Mouse (Mus musculus) lung, postnatal 0 days (tissue): ENCODE results near the gene Hoxb4. TPM values are rescaled to one million over a fixed set of nuclear protein-coding genes. Genes with fewer than 3 reads are reported as not detected.

Source experiments
- ATAC-seq: fragments of 200-750 bp; cut with Nextera tagmentation; 2 replicates; pipeline ENCODE4 v1.8.0; 2017; ENCODE audit warnings: moderate library complexity
- DNase-seq: peaks from one replicate; pipeline ENCODE4 v3.0.0-alpha.2; 2016; ENCODE audit warnings: low spot score
- H3K27ac ChIP-seq: fragments of 300-500 bp; sonication (generic); 2 replicates; pipeline ENCODE4 v1.5.1; 2014; ENCODE audit warnings: antibody characterized with exemption, mild to moderate bottlenecking, low read length, mixed read lengths
- H3K27me3 ChIP-seq: fragments of 300-500 bp; sonication (generic); replicated peaks from 2 replicates; pipeline ENCODE4 v1.6.1; 2014; ENCODE audit warnings: low read length, mixed read lengths; ENCODE audit not compliant: insufficient read depth
- H3K36me3 ChIP-seq: fragments of 300-500 bp; sonication (generic); 2 replicates; pipeline ENCODE4 v1.6.1; 2014; ENCODE audit warnings: low read length, mixed read lengths; ENCODE audit not compliant: insufficient read depth
- H3K4me1 ChIP-seq: fragments of 300-500 bp; sonication (generic); 2 replicates; pipeline ENCODE4 v1.6.1; 2014; ENCODE audit warnings: antibody characterized with exemption, low read depth, low read length, mixed read lengths; ENCODE audit not compliant: insufficient read depth
- H3K4me2 ChIP-seq: fragments of 300-500 bp; sonication (generic); replicated peaks from 2 replicates; pipeline ENCODE4 v1.6.1; 2014; ENCODE audit warnings: low read depth, mild to moderate bottlenecking, low read length, moderate library complexity, mixed read lengths
- H3K4me3 ChIP-seq: fragments of 300-500 bp; sonication (generic); 2 replicates; pipeline ENCODE4 v1.5.1; 2014; ENCODE audit warnings: low read depth, low read length
- H3K9ac ChIP-seq: fragments of 300-500 bp; sonication (generic); replicated peaks from 2 replicates; pipeline ENCODE4 v1.6.1; 2014; ENCODE audit warnings: low read depth, mild to moderate bottlenecking
- H3K9me3 ChIP-seq: fragments of 300-500 bp; sonication (generic); 2 replicates; pipeline ENCODE4 v1.6.1; 2016; ENCODE audit warnings: low read length, mixed read lengths
- CTCF ChIP-seq: IDR thresholded peaks from 2 replicates; pipeline ENCODE4 v1.5.1; 2016; ENCODE audit warnings: antibody characterized with exemption, mild to moderate bottlenecking
- EP300 ChIP-seq: IDR thresholded peaks from 2 replicates; pipeline ENCODE4 v1.6.1; 2016; ENCODE audit warnings: antibody characterized with exemption, mild to moderate bottlenecking, control low read depth
- WGBS: fragments of 180-500 bp; shearing (Covaris S2); extraction: QIAGEN DNeasy Blood & Tissue Kit; methylation state at CpG from one replicate; pipeline ENCODE4 v1.1.7; 2014; 5-methylcytosine and 5-hydroxymethylcytosine counted together
- polyA plus RNA-seq: library from polyadenylated mRNA; unstranded; fragments of >200 nt; fragmentation: Nextera tagmentation; extraction: Ambion mirVana; gene quantifications from 2 replicates; pipeline ENCODE4 v1.2.1, GENCODE M21; 2015

Gene Hoxb4
- polyA plus RNA-seq, 1 experiment from 2014 or later, result 2.6 TPM

- DNase-seq (no peak), ATAC-seq (no peak)
- no peaks in the 10 kb centered on the region; the same call in 1 of the 2 replicates for H3K4me1 ChIP-seq
- peak overlapping the region; percentile 95 for H3K27ac ChIP-seq
- no peaks in the 10 kb centered on the region for H3K9me3 ChIP-seq
- 13% methylated on average over 18 of the region's 18 CpGs for WGBS
- no peaks in the 10 kb centered on the region for H3K36me3 ChIP-seq
- H3K9ac ChIP-seq, result no peak overlapping the region
- peak overlapping the region; percentile 79; the same call in 1 of the 2 replicates for H3K4me2 ChIP-seq
- H3K27me3 ChIP-seq, result peaks cover 12% of the 10 kb centered on the region; the same call in 1 of the 2 replicates
- H3K4me3 ChIP-seq, result no peak overlapping the region
- no peak for TF ChIP-seq EP300
- no peak for TF ChIP-seq CTCF
Measured at GRCm38 (mm10) chr11:96316696-96317607, 1.1 kb upstream of the Hoxb4 start.

GRCm38 (mm10) chr11:96318368-96319070 lies 452 bp downstream of the Hoxb4 start:
- TF ChIP-seq CTCF (no peak), EP300 (no peak)
- DNase-seq (peak; percentile 91), ATAC-seq (peak; percentile 79)
- Histone ChIP-seq H3K9ac (peak overlapping the region; percentile 60), H3K27me3 (0 out of 2 replicates have a peak, but pooled peaks cover 6% of the 10 kb centered on the region), H3K4me1 (no peaks in the 10 kb centered on the region; the same call in 1 of the 2 replicates), H3K36me3 (no peaks in the 10 kb centered on the region), H3K27ac (peak overlapping the region; percentile 95), H3K4me2 (peak overlapping the region; percentile 79), H3K9me3 (no peaks in the 10 kb centered on the region), H3K4me3 (peak overlapping the region; percentile 60)
- WGBS, result under 1% methylated on average over 37 of the region's 45 CpGs

- peak overlapping the region; percentile 95 for H3K27ac ChIP-seq
- no peak for TF ChIP-seq EP300
- ATAC-seq, result peak; percentile 40
- WGBS, result under 1% methylated on average over 17 of the region's 34 CpGs
- DNase-seq, result peak; percentile 80
- peak overlapping the region; percentile 79 for H3K4me2 ChIP-seq
- peak overlapping the region; percentile 60 for H3K4me3 ChIP-seq
- 0 out of 2 replicates have a peak, but pooled peaks cover 6% of the 10 kb centered on the region for H3K27me3 ChIP-seq
- H3K9me3 ChIP-seq, result no peaks in the 10 kb centered on the region
- H3K9ac ChIP-seq, result peak overlapping the region; percentile 64
- H3K4me1 ChIP-seq, result no peaks in the 10 kb centered on the region; the same call in 1 of the 2 replicates
- no peaks in the 10 kb centered on the region for H3K36me3 ChIP-seq
Measured at GRCm38 (mm10) chr11:96319071-96319902, 1.2 kb downstream of the Hoxb4 start.

- ATAC-seq (peak; percentile 15), DNase-seq (no peak)
- Histone ChIP-seq H3K4me2 (peak overlapping the region; percentile 79), H3K4me1 (no peaks in the 10 kb centered on the region; the same call in 1 of the 2 replicates), H3K27me3 (0 out of 2 replicates have a peak, but pooled peaks cover 6% of the 10 kb centered on the region), H3K9me3 (no peaks in the 10 kb centered on the region), H3K36me3 (no peaks in the 10 kb centered on the region), H3K4me3 (peak overlapping the region; percentile 60), H3K27ac (peak overlapping the region; percentile 95), H3K9ac (peak overlapping the region; percentile 64)
- no peak for TF ChIP-seq CTCF
- TF ChIP-seq EP300, result no peak
- 2% methylated on average over 29 of the region's 29 CpGs for WGBS
Measured at GRCm38 (mm10) chr11:96319910-96320309, 1.8 kb downstream of the Hoxb4 start.

GRCm38 (mm10) chr11:96320688-96321087 lies 2.6 kb downstream of the Hoxb4 start:
- H3K27ac ChIP-seq, result peak overlapping the region; percentile 95
- peak overlapping the region; percentile 60 for H3K4me3 ChIP-seq
- WGBS, result 19% methylated on average over 17 of the region's 17 CpGs
- DNase-seq (no peak), ATAC-seq (no peak)
- no peaks in the 10 kb centered on the region for H3K36me3 ChIP-seq
- H3K9me3 ChIP-seq, result no peaks in the 10 kb centered on the region
- peak overlapping the region; percentile 64 for H3K9ac ChIP-seq
- no peak for TF ChIP-seq CTCF
- no peak for TF ChIP-seq EP300
- peak overlapping the region; percentile 79 for H3K4me2 ChIP-seq
- 0 out of 2 replicates have a peak, but pooled peaks cover 4% of the 10 kb centered on the region for H3K27me3 ChIP-seq
- no peaks in the 10 kb centered on the region; the same call in 1 of the 2 replicates for H3K4me1 ChIP-seq
